Mouse (Mus musculus) 3134 (cell line): ENCODE measurements around the gene Fitm1.

Source experiments
- DNase-seq: peaks from one replicate; pipeline ENCODE4 v3.0.0-alpha.2; 2011; ENCODE audit warnings: low spot score; ENCODE audit not compliant: insufficient read length; ENCODE audit errors: extremely low read depth

The Fitm1 gene

GRCm38 (mm10) chr14:55575302-55575701, at the start of gene Fitm1:
Gene Fitm1 (plus strand): TSS chr14:55575617.
- no peak for DNase-seq

GRCm38 (mm10) chr14:55526674-55527073, 48.7 kb upstream of the Fitm1 start:
- DNase-seq: no peak

DNA sequence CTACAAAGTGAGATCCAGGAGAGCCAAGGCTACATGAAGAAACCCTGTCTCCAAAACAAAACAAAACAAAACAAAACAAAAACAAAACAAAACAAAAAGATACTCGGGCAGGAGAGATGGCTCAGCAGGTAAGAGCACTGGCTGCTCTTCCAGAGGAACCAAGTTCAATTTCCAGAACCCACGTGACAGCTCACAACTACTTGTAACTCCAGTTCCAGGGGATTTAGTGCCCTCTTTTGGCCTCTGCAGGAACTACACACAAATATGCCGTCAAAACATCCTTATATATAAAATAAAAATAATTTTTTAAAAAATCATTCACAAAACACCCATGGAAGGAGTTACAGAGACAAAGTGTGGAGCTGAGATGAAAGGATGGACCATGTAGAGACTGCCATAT, 47.5 kb upstream of the Fitm1 start:
- DNase-seq: peak; percentile 28

GRCm38 (mm10) chr14:55536116-55536745, 39.2 kb upstream of the Fitm1 start:
- DNase-seq: no peak

DNA sequence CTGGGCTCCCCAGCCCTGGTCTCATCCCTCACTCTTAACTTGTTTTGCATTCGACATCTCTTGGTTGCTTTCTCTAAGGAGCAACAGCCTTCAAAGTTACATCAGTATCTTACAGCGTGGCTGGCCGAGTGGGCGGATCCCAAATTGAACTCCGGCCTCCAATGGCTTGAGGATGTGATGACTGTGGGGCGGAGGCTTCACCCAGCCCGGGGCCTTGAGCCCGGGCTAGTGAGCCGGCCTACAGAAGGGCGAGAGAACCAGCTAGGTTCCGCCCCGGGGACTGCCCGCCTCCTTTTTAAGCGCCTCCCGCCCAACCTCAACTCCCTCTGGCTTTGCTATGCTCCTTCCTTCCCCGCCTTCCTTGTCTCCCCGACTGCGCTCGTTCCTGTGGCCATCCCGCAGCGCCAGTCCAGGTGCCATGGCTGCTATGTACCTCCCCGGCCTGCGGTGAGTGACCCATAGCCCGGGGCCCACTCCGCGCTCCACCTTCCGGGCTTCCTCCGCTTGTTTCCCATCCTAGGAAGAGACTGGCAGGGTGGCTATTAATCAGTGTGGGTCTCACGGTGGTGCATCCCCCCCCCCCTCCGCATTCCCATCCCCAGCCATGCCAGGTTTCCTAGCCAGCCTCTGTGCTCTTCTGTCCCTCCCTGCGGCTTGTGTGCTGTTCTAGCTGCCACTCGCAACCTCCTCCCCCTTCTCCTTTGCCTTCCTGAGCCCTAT, 35.2 kb upstream of the Fitm1 start, which contains the start of gene Pck2:
Gene Pck2, plus strand, starts transcription at position 200 of the 720 bp plus-strand sequence.
- DNase-seq: peak; percentile 95

GRCm38 (mm10) chr14:55540787-55541321, 34.6 kb upstream of the Fitm1 start:
- DNase-seq: peak; percentile 77

- DNase-seq: no peak
Observed at GRCm38 (mm10) chr14:55542268-55542667, 33.1 kb upstream of the Fitm1 start.

- no peak for DNase-seq
Observed at GRCm38 (mm10) chr14:55544334-55544733, 31.1 kb upstream of the Fitm1 start.

DNA sequence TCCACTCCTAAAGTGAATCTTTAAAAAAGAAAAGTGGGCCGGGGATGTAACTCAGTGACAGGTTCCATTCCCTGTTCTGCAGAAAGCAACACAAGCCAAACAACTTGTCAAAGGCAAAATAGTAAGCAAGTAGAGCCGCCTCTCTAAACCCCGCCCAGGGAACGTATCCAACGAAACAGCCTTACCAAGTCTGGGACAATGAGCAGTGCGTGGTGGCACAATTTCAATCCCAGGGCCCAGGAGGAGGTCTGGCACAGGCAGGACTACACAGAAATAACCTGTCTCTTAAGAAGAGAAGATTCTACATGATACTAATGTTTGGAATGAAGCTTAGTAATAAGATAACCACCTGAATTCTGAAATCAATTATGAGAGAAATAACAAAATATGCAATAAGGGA, 25.2 kb upstream of the Fitm1 start:
- DNase-seq: no peak

DNA sequence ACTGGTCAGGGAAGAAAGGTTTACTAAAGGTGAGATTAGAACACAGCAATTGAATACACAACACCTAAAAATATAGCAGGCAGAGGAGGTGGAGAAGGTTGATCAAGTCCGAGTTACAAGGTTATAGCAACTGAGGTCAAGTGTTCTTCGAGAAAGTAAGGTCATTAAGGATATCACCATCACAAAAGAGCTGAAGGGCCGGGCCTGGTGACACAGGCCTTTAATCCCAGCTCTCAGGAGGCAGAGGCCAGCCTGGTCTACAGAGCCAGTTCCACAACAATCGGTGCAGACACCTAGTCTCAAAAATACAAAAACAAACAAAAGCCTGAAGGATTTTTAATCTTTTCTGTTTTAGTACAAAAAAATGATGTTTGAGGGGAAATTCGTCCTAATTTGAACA, 24.1 kb upstream of the Fitm1 start:
- DNase-seq: no peak

DNA sequence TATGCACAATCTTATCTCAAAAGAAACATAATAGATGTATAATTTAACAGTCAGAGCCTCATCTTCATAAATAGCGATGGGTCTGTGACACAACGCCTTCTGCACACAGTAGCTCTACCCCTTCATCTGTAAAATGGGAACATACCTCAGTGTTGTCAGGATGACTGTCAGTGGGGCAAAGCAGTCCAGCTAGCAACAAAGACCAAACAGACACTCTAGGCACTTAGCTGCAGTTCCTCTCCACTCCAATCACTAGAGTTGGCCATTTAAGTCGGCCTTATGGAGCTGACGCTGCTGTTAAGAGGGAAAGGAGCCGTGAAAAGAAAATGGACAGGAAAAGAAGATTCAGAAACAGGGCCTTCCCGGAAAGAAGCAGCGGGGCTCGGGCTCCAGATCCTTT, 23.6 kb upstream of the Fitm1 start:
- no peak for DNase-seq

DNA sequence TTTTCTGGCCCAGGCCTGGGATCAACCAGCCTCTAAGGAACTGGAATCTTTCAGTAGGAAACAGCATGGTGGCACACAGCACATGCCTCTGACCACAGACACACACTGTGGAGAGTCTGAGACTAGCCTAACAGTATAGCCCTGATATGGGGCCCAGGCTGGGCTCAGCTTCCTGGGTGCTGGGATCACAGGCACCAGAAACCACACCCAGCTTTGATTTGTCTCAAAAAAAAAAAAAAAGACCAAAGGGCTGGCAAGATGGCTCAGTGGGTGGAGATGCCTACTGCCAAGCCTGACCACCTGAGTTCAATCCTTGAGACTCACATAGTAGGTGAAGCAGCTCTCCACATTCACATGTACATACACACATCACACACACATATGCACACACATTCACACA, 20.8 kb upstream of the Fitm1 start:
- no peak for DNase-seq

DNA sequence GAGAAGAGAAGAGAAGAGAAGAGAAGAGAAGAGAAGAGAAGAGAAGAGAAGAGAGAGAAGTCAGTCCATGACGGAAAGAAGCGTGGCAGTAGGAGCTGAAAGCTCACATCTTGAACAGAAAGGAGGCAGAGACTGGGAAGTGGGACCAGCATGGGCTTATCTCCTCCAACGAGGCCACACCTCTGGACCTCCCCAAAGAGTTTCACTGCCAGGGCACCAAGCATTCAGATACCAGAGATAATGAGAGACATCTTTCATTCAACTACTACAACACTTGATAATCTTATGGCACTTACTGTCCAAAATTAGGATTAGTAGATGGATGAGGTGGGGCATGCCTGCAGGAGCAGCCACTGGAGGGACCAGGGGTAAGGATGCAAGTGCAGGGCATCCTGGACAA, 19.6 kb upstream of the Fitm1 start:
- DNase-seq: no peak

DNA sequence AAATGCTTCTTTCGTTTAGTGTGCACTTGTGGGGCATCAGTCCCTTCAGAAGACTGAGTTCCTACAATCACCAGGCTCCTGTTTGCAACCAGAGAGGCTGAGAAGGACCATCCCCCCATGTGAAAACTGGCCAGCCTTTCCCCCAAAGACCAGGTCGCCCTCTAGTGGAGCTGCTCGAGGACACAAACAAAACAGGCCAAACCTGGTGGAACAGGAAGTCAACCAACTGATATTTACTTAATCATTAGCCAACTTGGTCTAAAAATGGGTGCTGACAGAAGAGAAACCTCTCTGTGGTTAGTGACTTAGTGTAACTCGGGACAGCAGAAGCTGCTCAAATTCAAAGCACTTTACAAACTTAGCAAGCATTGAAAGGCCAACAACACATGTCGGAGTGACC, 18.4 kb upstream of the Fitm1 start:
- DNase-seq: peak; percentile 41

- DNase-seq: no peak
Observed at GRCm38 (mm10) chr14:55557587-55557986, 17.8 kb upstream of the Fitm1 start.

GRCm38 (mm10) chr14:55558740-55559448, 16.5 kb upstream of the Fitm1 start:
- DNase-seq: no peak

DNA sequence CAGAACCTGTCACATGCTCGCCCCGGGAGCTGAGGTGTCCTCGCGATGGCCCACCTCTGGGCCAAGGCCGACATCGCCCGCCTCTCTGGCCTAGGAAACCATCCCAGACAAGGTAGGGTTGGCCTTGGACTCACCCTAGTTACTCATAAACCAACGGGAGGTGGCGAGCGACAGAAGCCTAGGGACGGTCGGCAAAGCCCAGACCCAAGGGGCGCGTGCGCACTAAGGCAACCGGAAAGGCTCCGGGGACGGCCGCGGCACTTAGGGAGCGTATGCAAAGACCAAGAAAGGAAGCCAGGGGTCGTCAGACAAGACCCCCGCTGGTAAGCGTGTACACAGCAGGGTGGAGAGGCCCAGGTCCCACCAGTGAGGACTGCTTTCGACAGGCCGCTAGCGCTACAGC, 15.6 kb upstream of the Fitm1 start, which contains the start of gene Dcaf11:
Gene Dcaf11, plus strand, starts transcription at position 208 of the 403 bp plus-strand sequence.
- peak; percentile 92 for DNase-seq

GRCm38 (mm10) chr14:55560202-55561073, 15.0 kb upstream of the Fitm1 start, which contains the start of gene A730061H03Rik:
Gene A730061H03Rik (minus strand): TSS chr14:55560406.
- DNase-seq: peak; percentile 96

DNA sequence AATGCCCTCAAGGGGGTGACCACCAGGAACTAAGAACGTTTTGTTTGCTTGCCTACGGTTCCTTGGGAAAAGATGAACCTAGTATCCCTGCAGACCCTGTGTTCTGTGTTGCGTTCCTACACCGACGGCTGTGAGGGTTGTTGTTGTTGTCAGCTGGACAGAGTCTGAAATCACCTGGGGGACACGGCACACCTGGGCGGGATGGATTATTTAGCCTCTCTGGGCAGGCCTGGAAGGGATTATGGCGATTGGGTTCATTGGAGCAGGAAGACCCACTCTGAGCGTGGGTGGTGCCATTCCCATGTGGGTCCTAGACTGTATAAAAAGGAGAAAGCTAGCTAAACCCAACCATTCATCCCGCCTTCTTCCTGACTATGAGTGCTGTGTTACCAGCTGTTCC, 13.6 kb upstream of the Fitm1 start:
- DNase-seq: no peak

DNA sequence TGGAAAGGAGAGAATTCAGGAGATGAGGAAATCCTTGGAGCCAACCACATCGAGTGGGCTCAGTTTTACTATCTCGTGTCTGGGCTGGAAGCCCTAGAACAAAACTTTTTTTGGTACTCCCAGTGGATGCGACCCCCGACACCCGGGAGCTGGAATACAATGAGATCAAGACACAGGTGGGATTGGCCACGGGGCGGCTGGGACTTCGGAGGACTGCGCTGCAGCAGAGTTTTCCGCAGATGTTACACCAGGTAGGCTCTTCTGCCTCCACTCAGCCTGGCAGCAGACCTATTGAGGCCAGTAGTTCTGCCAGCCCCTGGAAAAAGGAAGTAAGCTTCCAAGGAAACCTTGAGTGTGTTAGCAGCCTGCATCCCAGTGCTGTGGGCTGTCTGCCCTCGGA, 12.2 kb upstream of the Fitm1 start:
- no peak for DNase-seq
